In the genomic region with DNA sequence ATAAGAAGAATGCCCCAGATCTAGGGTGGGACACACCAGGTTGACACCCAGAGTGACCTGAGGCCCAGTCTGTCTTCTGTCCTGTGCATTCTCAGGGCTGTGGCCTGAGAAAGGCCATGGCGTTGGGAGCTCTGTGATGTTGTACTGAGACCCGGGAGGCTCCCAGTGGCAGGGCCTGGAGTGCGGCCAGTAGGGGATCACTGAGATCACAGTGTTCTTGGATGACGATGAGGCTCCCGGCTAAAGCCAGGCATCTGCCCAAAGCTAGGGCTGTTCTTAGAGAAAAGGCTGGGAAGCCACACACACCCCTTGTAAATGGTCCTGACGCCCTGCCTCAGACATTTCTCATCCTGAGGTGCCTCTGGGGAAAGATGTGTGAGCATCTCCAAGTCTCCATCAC, we compare ENCODE assay signal across 10 mouse cellular contexts. TPM values are rescaled to one million over a fixed set of nuclear protein-coding genes. Genes with fewer than 3 reads are reported as not detected.
DNase-seq lines count a peak whose midpoint lies in the region; ATAC-seq and TF ChIP-seq lines count a peak whose summit lies in the region.
"Had no signal": no experiment of that assay in that cellular context is flagged by ENCODE, and none has a peak within 500 bp of the region (broad histone marks: within the 10 kb centered on the region; RNA-seq: fewer than 3 reads in every experiment).

No protein-coding gene starts in this region.

- H3K9me3 ChIP-seq in hindbrain, embryonic 15.5 days: no peaks in the 10 kb centered on the region
- no peaks in the 10 kb centered on the region for H3K9me3 ChIP-seq in hindbrain, embryonic 10.5 days
- H3K9me3 ChIP-seq in midbrain, embryonic 13.5 days: no peaks in the 10 kb centered on the region
- H3K9me3 ChIP-seq: heart, embryonic 13.5 days had no signal

- H3K27me3 ChIP-seq in hindbrain, embryonic 15.5 days: no peaks in the 10 kb centered on the region
- no peaks in the 10 kb centered on the region for H3K27me3 ChIP-seq in hindbrain, embryonic 10.5 days (ENCODE audit: insufficient read depth, poor library complexity, severe bottlenecking)
- H3K27me3 ChIP-seq in midbrain, embryonic 13.5 days: no peaks in the 10 kb centered on the region
- H3K27me3 ChIP-seq: heart, embryonic 13.5 days had no signal

- DNase-seq in hindbrain, embryonic 10.5 days (ENCODE audit: low spot score): no peak
- DNase-seq in MN1 (ENCODE audit: low spot score): peak; percentile 32
- peak; percentile 93 for DNase-seq in gastrocnemius, adult 2 months
- DNase-seq in left cerebral cortex, postnatal 14 days (ENCODE audit: low spot score in 2 of 2): peak; percentile 24 to 29
- DNase-seq in Muller cell, postnatal 12 days (ENCODE audit: inconsistent ontology term): no peak
- DNase-seq in embryo, embryonic 10.5 days (ENCODE audit: low spot score): no peak

- TF ChIP-seq CTCF in gastrocnemius, adult 2 months (IDR thresholded peaks at IDR 0.05): no peak

- H3K4me1 ChIP-seq in hindbrain, embryonic 15.5 days (replicated peaks): no peaks in the 10 kb centered on the region
- peaks cover 38% of the 10 kb centered on the region for H3K4me1 ChIP-seq in hindbrain, embryonic 10.5 days (replicated peaks)
- no peaks in the 10 kb centered on the region; the same call in 1 of the 2 replicates for H3K4me1 ChIP-seq in midbrain, embryonic 13.5 days (replicated peaks)

- no peak for ATAC-seq in hindbrain, embryonic 15.5 days (ENCODE audit: low FRiP score, low read depth)
- no peak for ATAC-seq in midbrain, embryonic 13.5 days

- H3K4me2 ChIP-seq in hindbrain, embryonic 15.5 days: no peak overlapping the region
- H3K4me2 ChIP-seq in midbrain, embryonic 13.5 days (replicated peaks): no peak overlapping the region
- H3K4me2 ChIP-seq: heart, embryonic 13.5 days had no signal

- intact Hi-C loops in gastrocnemius, adult 2 months (cut with DNase I): no loop called here
- intact Hi-C loops in left cerebral cortex, postnatal 14 days (cut with DNase I): no loop called here

- no peak overlapping the region for H3K9ac ChIP-seq in hindbrain, embryonic 15.5 days
- no peak overlapping the region for H3K9ac ChIP-seq in midbrain, embryonic 13.5 days (replicated peaks)
- H3K9ac ChIP-seq: heart, embryonic 13.5 days; liver, embryonic 14.5 days had no signal

- no peak overlapping the region for H3K4me3 ChIP-seq in hindbrain, embryonic 15.5 days
- H3K4me3 ChIP-seq in hindbrain, embryonic 10.5 days: no peak overlapping the region
- no peak overlapping the region for H3K4me3 ChIP-seq in gastrocnemius, adult 2 months
- no peak overlapping the region for H3K4me3 ChIP-seq in midbrain, embryonic 13.5 days (replicated peaks)
- H3K4me3 ChIP-seq: heart, embryonic 13.5 days had no signal

- 74% methylated on average over 6 of the region's 6 CpGs for WGBS in hindbrain, embryonic 15.5 days
- WGBS in hindbrain, embryonic 10.5 days: 80% methylated on average over 6 of the region's 6 CpGs
- WGBS in midbrain, embryonic 13.5 days: 78% methylated on average over 6 of the region's 6 CpGs

- H3K27ac ChIP-seq in hindbrain, embryonic 15.5 days (replicated peaks): 0 out of 2 replicates have a peak overlapping the region, but pooled peaks have one; percentile 25
- no peak overlapping the region for H3K27ac ChIP-seq in hindbrain, embryonic 10.5 days
- peak overlapping the region; percentile 76 for H3K27ac ChIP-seq in gastrocnemius, adult 2 months
- no peak overlapping the region for H3K27ac ChIP-seq in midbrain, embryonic 13.5 days
- H3K27ac ChIP-seq: heart, embryonic 13.5 days; liver, embryonic 14.5 days had no signal

- H3K36me3 ChIP-seq in hindbrain, embryonic 15.5 days: no peaks in the 10 kb centered on the region
- no peaks in the 10 kb centered on the region for H3K36me3 ChIP-seq in hindbrain, embryonic 10.5 days
- no peaks in the 10 kb centered on the region for H3K36me3 ChIP-seq in midbrain, embryonic 13.5 days
- H3K36me3 ChIP-seq: heart, embryonic 13.5 days had no signal

RNA-seq across cellular contexts. Expression of gene Cdadc1, which starts 48.7 kb away (rescaled TPM):
- 30.1 and 32.4 TPM in 2 replicates for polyA plus RNA-seq in hindbrain, embryonic 15.5 days (2015; fragmentation: Nextera tagmentation; extraction: Ambion mirVana)
- polyA plus RNA-seq in hindbrain, embryonic 10.5 days (2016; fragmentation: Nextera tagmentation; extraction: Ambion mirVana): 23.5 and 26.3 TPM in 2 replicates
- total RNA-seq in gastrocnemius, adult 2 months (2021): 10 to 100 TPM; 29.4 to 36.3 TPM
- 10 to 100 TPM; 48.7 to 52.8 TPM for total RNA-seq in left cerebral cortex, postnatal 14 days (2021)
- polyA plus RNA-seq in midbrain, embryonic 13.5 days (2015; fragmentation: Nextera tagmentation; extraction: Ambion mirVana): 36.4 and 41.9 TPM in 2 replicates

Comparison
In these comparisons a context has a peak if more than half of its experiments do, and no peak if none do; other contexts are left out.
1. H3K27ac ChIP-seq: peak in hindbrain, embryonic 15.5 days (single experiment) and gastrocnemius, adult 2 months (single experiment); none in hindbrain, embryonic 10.5 days (single experiment) and midbrain, embryonic 13.5 days (single experiment).
2. DNase-seq: peak in MN1 (single experiment), gastrocnemius, adult 2 months (single experiment) and left cerebral cortex, postnatal 14 days (2 of 2); none in hindbrain, embryonic 10.5 days (single experiment), Muller cell, postnatal 12 days (single experiment) and embryo, embryonic 10.5 days (single experiment).